Mouse (Mus musculus) E14TG2a.4 (cell line): ENCODE measurements around the gene Nhsl1.

Experiments used
- H3K27me3 ChIP-seq: 2 replicates; pipeline ENCODE4 v1.6.1; 2014; ENCODE audit warnings: low read length, control low read depth; ENCODE audit not compliant: insufficient read depth
- H3K36me3 ChIP-seq: 2 replicates; pipeline ENCODE4 v1.6.1; 2014; ENCODE audit warnings: low read length, control low read depth; ENCODE audit not compliant: insufficient read depth
- H3K4me1 ChIP-seq: replicated peaks from 2 replicates; pipeline ENCODE4 v1.6.1; 2014; ENCODE audit warnings: low read depth, low read length, control low read depth
- H3K4me3 ChIP-seq: replicated peaks from 2 replicates; pipeline ENCODE4 v1.5.1; 2014; ENCODE audit warnings: mild to moderate bottlenecking, low read length
- H3K9me3 ChIP-seq: 2 replicates; pipeline ENCODE4 v1.6.1; 2014; ENCODE audit warnings: low read length, control low read depth
- CTCF ChIP-seq: conservative IDR thresholded peaks from 2 replicates; pipeline ENCODE4 v1.5.1; 2014; ENCODE audit warnings: low read length
- NANOG ChIP-seq: IDR thresholded peaks from 2 replicates; pipeline ENCODE4 v1.6.1; 2014; ENCODE audit warnings: borderline replicate concordance, low read length, mixed read lengths
- POU5F1 ChIP-seq: IDR thresholded peaks from 2 replicates; pipeline ENCODE4 v1.6.1; 2014; ENCODE audit warnings: low read length, borderline replicate concordance

Nhsl1 gene

DNA sequence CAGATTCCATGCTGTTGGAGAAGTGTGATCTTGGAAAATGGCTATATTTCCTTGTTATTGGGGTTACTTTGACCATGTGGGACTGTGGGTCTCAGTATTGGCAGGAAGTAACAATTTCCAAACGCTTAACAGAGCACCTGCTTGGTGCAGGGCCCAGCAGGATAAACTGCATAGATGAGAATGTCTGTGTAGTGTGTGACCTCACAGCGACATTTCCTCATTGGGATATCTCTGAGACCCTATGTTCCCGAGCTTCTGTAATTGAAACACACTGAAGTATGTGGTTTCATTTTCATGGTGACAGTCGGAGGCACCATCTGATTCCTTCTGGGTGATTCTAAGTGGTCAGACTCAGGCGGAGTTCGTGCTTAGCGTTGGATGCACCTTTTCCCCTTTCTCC is 75.5 kb downstream of the Nhsl1 start:
- H3K36me3 ChIP-seq, result no peaks in the 10 kb centered on the region

DNA sequence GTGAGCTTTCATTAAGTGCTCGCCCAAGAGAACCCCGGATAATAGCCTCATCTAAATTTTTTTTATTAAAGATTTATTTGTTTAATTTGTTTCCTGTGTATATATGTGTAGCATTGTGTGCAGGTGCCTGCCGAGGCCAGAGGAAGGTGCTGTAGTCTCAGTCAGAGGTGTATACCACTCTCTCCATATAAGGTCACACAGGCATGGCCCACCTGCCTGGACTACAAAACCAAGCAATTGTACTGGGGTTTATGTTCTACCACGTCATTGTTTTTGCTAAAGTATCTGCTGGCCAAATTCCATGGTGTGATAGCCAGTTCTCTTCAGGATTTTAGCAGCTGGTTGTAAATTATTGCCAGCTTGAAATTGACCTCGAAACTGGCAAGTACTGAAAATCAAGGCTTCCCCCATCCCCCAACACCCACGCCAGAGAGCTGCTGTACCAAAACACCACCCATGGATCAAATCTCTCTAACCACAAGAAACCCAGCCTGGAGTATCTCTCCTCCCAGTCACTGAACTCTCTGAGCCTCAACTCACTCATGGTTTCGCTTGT is 81.4 kb downstream of the Nhsl1 start:
- TF ChIP-seq POU5F1 (no peak), NANOG (no peak), CTCF (no peak)
- Histone ChIP-seq H3K4me3 (no peak overlapping the region), H3K27me3 (no peaks in the 10 kb centered on the region), H3K36me3 (no peaks in the 10 kb centered on the region), H3K4me1 (peaks cover 43% of the 10 kb centered on the region), H3K9me3 (no peaks in the 10 kb centered on the region)

More for the DNA sequence above, 75.5 kb downstream of the Nhsl1 start:
- Histone ChIP-seq H3K27me3 (no peaks in the 10 kb centered on the region), H3K4me3 (no peak overlapping the region), H3K9me3 (no peaks in the 10 kb centered on the region), H3K4me1 (peaks cover 33% of the 10 kb centered on the region)
- TF ChIP-seq NANOG, result no peak
- no peak for TF ChIP-seq CTCF
- no peak for TF ChIP-seq POU5F1

DNA sequence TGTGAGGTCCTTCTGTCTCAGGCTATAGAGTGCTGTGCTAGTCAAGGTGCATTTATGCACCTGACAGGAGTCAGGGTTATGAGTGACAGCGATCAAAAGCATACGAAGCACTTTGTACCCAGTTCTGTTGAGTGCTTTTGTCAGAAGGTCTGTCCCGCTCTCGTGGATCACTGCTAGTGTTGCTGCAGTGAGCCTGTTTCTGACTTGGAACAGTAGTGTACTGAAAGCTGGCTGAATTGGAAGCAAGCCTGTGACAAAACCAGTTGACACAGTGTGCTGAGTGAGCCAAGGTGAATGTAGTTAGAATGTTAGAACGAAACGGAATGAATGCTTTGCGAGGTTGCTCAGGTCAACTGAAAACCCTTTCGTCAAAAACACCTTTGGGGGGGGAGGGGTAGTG is 82.2 kb downstream of the Nhsl1 start:
- Histone ChIP-seq H3K36me3 (no peaks in the 10 kb centered on the region), H3K9me3 (no peaks in the 10 kb centered on the region), H3K4me1 (peaks cover 43% of the 10 kb centered on the region), H3K27me3 (no peaks in the 10 kb centered on the region), H3K4me3 (no peak overlapping the region)
- TF ChIP-seq CTCF (no peak), NANOG (no peak), POU5F1 (no peak)

DNA sequence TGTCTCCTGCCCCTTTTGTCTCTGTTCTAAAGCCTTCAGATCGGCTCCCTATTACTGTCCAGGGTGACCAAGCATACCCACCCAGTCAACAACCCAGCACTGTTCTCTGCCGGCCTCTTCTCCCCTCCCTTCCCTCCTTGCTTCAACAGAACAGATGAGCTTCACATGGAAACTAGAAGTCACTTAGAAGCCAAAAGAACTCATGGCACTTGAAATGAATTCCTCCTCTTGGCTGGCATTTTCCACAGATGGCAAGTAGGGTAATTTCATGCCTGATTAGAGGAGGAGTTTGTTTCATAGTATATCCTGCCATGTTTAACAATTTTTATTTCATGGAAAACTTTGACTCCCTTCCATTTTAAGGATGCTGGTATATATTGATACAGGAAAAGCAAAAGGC is 85.2 kb downstream of the Nhsl1 start:
- H3K4me3 ChIP-seq, result no peak overlapping the region
- TF ChIP-seq POU5F1 (no peak), CTCF (no peak), NANOG (no peak)
- H3K36me3 ChIP-seq, result no peaks in the 10 kb centered on the region
- no peaks in the 10 kb centered on the region for H3K9me3 ChIP-seq
- no peaks in the 10 kb centered on the region for H3K27me3 ChIP-seq
- H3K4me1 ChIP-seq, result peaks cover 68% of the 10 kb centered on the region

DNA sequence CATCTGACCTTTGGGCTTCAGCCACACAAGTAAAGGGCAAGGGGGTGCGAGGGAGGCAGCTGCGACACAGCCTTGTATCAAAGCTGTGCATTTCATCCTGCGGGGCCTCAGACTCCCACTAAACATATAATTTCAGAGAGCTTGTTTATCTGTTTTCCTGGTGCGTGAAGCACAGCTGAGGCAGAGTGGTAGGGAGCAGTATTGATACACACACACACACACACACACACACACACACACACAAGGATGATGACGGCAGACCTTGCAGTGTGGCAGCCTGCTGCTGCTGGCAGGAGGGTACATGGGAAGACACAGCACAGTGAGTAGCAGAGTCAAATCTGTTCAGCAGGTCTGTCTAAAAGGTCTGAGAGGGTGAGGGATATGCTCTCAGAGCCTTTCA is 85.9 kb downstream of the Nhsl1 start:
- Histone ChIP-seq H3K4me3 (no peak overlapping the region), H3K4me1 (peaks cover 70% of the 10 kb centered on the region), H3K36me3 (no peaks in the 10 kb centered on the region), H3K9me3 (no peaks in the 10 kb centered on the region), H3K27me3 (0 out of 2 replicates have a peak, but pooled peaks cover 2% of the 10 kb centered on the region)
- TF ChIP-seq CTCF (no peak), NANOG (no peak), POU5F1 (no peak)

DNA sequence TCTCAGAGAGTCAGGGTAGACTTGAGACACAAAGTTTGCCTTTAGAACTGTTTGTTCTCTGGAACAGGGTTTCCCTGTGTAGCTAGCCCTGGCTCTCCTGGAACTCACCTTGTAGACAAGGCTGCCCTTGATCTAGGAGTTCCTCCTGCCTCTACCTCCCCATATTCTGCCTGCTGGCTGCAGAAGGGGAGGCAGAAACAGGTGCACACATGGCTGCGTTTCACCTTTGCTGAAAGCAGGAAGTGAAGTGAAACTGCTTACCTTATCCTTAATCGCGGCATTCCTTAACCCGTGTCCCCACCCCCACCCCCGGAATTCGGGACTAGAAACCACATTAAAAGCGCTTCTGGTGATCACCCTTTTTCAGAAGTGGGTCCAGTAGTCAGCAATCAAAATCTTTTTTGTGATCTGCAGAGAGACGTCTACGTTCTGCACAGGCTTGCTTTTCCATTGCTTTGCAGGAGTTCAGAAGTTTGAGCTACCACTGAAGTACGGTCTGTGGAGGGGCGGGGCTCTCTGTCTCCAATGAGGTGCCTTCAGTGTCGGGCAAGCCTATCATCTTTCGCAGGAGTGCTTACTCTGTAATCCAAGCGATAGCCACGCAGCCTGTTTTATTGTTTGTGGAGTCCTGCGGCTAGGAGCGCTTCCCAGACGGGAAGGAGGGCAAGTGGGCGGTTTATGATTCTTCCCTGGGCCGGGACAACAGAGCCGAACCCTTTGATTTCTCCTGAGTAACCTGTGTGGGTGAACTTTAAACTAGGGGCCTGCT is 88.5 kb downstream of the Nhsl1 start:
- Histone ChIP-seq H3K27me3 (0 out of 2 replicates have a peak, but pooled peaks cover 2% of the 10 kb centered on the region), H3K36me3 (no peaks in the 10 kb centered on the region), H3K4me3 (peak overlapping the region; percentile 75), H3K4me1 (peaks cover 68% of the 10 kb centered on the region), H3K9me3 (no peaks in the 10 kb centered on the region)
- TF ChIP-seq CTCF, result no peak
- no peak for TF ChIP-seq POU5F1
- no peak for TF ChIP-seq NANOG

DNA sequence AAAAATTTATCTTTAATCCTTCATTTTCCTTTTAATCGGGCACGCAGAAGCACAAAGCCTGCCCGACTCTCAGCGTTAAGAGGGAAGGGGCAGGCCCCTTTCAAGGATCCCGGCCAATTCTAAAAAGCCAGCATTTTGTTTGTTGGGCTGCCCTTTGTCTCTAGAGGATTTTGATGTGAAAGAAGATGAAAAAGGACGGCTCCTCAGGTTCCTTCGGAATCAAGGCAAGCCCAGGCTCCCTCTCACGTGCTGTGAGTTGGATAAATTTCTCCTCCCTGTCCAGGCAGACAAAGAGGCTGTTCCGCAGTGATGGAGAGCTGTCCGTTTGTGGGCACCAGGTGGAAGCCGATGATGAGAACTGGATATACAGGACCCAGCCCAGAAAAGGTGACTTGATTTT is 89.3 kb downstream of the Nhsl1 start:
- Histone ChIP-seq H3K36me3 (no peaks in the 10 kb centered on the region), H3K4me3 (peak overlapping the region; percentile 75), H3K4me1 (peaks cover 67% of the 10 kb centered on the region), H3K9me3 (no peaks in the 10 kb centered on the region), H3K27me3 (0 out of 2 replicates have a peak, but pooled peaks cover 2% of the 10 kb centered on the region)
- no peak for TF ChIP-seq NANOG
- no peak for TF ChIP-seq CTCF
- no peak for TF ChIP-seq POU5F1

DNA sequence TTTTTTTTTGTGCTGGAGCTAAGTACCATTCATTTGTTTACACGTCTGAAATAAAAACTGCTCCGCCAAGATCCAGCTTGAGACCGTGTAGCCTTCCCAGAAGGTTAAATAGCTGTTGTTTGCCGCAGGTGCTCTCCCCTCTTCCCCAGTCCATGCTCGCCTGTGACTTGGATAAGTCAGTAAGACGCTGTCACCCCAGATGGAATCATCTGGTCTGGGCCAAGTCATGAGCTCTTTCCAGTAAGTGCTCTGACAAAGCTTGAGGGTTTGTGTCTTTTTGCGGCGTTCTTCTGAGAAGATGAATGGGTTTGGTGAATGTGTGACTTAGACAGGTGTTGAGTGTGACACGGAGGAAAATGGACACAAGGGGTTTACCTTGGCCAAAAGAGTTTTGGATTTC is 89.8 kb downstream of the Nhsl1 start:
- Histone ChIP-seq H3K4me1 (peaks cover 62% of the 10 kb centered on the region), H3K27me3 (0 out of 2 replicates have a peak, but pooled peaks cover 2% of the 10 kb centered on the region), H3K36me3 (no peaks in the 10 kb centered on the region), H3K9me3 (no peaks in the 10 kb centered on the region), H3K4me3 (peak overlapping the region; percentile 75; the same call in 1 of the 2 replicates)
- TF ChIP-seq NANOG (no peak), CTCF (no peak), POU5F1 (no peak)
